Mouse (Mus musculus) CD4-positive, CD25-positive, alpha-beta regulatory T cell, adult 4 months (primary cell): Measurements from ENCODE around the gene 1700028J19Rik. TPM values are rescaled to one million over a fixed set of nuclear protein-coding genes. Genes with fewer than 3 reads are reported as not detected.

Experiments used
- ATAC-seq: one replicate; pipeline ENCODE4 v1.8.0; 2017
- polyA plus RNA-seq, 2 experiments: library from polyadenylated mRNA; unstranded; fragments of 100-300 nt; shearing (Covaris generic); gene quantifications; one replicate each; pipeline ENCODE4 v1.2.1; 2017

The 1700028J19Rik gene
- polyA plus RNA-seq = 1 to 10 TPM in 1 of 2 experiments, under 1 TPM in 1; 0.93 to 1.7 TPM

- ATAC-seq = peak; percentile 87
Observed at GRCm38 (mm10) chr7:44246055-44246983, at the start of gene 1700028J19Rik, which contains the start of gene 2410002F23Rik. Gene 1700028J19Rik (minus strand): TSS chr7:44246695. Gene 2410002F23Rik (plus strand): TSS chr7:44246722.

- ATAC-seq = no peak
Observed at GRCm38 (mm10) chr7:44291418-44291817, 44.9 kb upstream of the 1700028J19Rik start.

- no peak for ATAC-seq
Observed at GRCm38 (mm10) chr7:44290986-44291385, 44.5 kb upstream of the 1700028J19Rik start.

GRCm38 (mm10) chr7:44287760-44288159 is 41.3 kb upstream of the 1700028J19Rik start:
- no peak for ATAC-seq

GRCm38 (mm10) chr7:44281586-44281985 is 35.1 kb upstream of the 1700028J19Rik start:
- no peak for ATAC-seq

GRCm38 (mm10) chr7:44280959-44281358 is 34.5 kb upstream of the 1700028J19Rik start:
- no peak for ATAC-seq

GRCm38 (mm10) chr7:44277250-44277622 is 30.7 kb upstream of the 1700028J19Rik start:
- no peak for ATAC-seq

- no peak for ATAC-seq
Observed at GRCm38 (mm10) chr7:44276461-44277249, 30.2 kb upstream of the 1700028J19Rik start.

GRCm38 (mm10) chr7:44275546-44275945 is 29.1 kb upstream of the 1700028J19Rik start:
- no peak for ATAC-seq

GRCm38 (mm10) chr7:44274096-44274495 is 27.6 kb upstream of the 1700028J19Rik start:
- no peak for ATAC-seq

- ATAC-seq = no peak
Observed at GRCm38 (mm10) chr7:44273446-44273845, 27.0 kb upstream of the 1700028J19Rik start.

- ATAC-seq = no peak
Observed at GRCm38 (mm10) chr7:44272546-44272945, 26.1 kb upstream of the 1700028J19Rik start.

- ATAC-seq = no peak
Observed at GRCm38 (mm10) chr7:44271309-44271708, 24.8 kb upstream of the 1700028J19Rik start.

GRCm38 (mm10) chr7:44269397-44269796 is 22.9 kb upstream of the 1700028J19Rik start:
- ATAC-seq = no peak

GRCm38 (mm10) chr7:44268117-44268516 is 21.6 kb upstream of the 1700028J19Rik start:
- no peak for ATAC-seq

- peak; percentile 93 for ATAC-seq
Observed at GRCm38 (mm10) chr7:44262791-44263643, 16.5 kb upstream of the 1700028J19Rik start.

GRCm38 (mm10) chr7:44261147-44261546 is 14.7 kb upstream of the 1700028J19Rik start, which contains the start of gene Gm15517:
Gene Gm15517 (plus strand): TSS chr7:44261447.
- ATAC-seq = no peak

GRCm38 (mm10) chr7:44260410-44260809 is 13.9 kb upstream of the 1700028J19Rik start:
- ATAC-seq = no peak

GRCm38 (mm10) chr7:44257278-44257677 is 10.8 kb upstream of the 1700028J19Rik start, which contains the start of gene Acp4:
Gene Acp4 (minus strand): TSS chr7:44257378.
- ATAC-seq = no peak

- no peak for ATAC-seq
Observed at GRCm38 (mm10) chr7:44254930-44255329, 8.4 kb upstream of the 1700028J19Rik start.

GRCm38 (mm10) chr7:44253023-44253616 is 6.6 kb upstream of the 1700028J19Rik start:
- no peak for ATAC-seq
